Mouse (Mus musculus): ENCODE measurements around the gene Cenpv.

- TF ChIP-seq EP300 (IDR thresholded peaks at IDR 0.05) = no peak
- TF ChIP-seq CTCF (IDR thresholded peaks at IDR 0.05) = no peak
Observed at GRCm38 (mm10) chr11:62576530-62577152, 37.6 kb upstream of the Cenpv start.

All from lung, postnatal 0 days (tissue).